Mouse (Mus musculus): ENCODE measurements around the gene Cfap44.
"Not testable (repeated sequence)": the region's sequence is repeated elsewhere in the genome, so short reads cannot be mapped to it uniquely, and the experiment has no call there.

Cfap44 gene

DNA sequence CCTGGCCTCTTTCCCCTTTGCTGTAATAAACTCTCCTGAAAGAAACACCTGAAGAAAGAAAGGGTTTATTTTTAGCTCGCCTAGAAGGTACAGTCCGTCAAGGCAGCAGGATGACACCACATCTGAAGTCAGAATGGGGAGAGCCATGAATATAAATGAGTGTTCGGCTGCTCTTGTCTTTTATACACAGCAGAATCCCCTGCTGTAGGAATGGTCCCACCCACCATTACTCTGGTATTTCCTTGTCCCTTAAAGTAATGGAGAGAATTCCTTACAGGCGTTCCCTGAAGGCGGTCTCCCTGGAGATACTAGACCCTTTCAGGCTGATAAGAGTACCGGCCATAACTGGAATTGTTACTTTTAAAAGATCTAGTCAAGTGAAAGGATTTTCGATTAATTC is 35.4 kb downstream of the Cfap44 start:
- no peak for DNase-seq (ENCODE audit: low spot score)

DNA sequence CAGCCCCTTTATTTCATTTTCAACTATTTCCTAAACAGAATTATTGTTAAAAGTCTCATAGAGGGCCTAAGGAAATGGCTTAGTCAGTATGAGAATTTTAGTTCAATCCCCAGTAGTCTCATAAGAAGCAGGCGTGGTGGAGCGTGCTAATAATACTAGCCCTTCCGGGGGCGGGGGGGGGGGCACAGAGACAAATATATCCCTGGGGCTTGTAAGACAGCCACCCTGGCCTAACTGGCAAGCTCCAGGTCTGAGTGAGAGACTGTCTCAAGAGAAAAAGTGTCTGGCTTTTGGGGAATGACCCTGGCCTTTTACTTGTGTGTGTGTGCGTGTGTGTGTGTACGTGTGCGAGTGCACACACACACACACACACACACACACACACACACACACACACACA is 40.3 kb downstream of the Cfap44 start:
- no peak for DNase-seq (ENCODE audit: low spot score)

DNA sequence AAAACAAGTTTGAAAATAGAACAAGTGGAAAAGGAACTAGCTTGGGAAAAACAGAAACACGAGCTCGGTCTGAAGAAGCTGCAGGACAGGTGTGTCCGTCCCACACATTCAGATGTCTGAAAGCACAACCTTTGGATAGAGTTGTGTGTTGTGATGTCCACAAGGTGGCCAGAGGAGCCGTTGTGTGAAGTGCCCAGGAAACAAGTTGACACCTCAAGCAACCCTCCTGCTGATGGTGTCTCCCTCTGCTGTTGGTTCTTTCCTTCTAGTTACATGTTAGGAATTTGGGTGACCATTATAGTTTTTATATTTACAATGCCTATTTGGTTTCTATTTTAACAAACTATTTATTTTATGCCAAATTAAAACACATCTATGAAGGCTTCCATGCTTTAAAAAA is 40.9 kb downstream of the Cfap44 start:
- DNase-seq (ENCODE audit: low spot score) = no peak

DNA sequence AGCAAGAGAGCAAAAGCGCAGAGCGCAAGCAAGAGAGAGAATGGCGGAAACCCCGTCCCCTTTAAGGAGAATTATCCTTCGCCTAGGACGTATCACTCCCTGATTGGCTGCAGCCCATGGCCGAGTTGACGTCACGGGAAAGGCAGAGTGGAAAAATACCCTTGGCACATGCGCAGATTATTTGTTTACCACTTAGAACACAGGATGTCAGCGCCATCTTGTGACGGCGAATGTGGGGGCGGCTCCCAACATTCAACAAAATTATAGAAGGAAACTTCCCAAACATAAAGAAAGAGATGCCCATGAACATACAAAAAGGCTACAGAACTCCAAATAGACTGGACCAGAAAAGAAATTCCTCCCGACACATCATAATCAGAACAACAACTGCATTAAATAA is 47.3 kb downstream of the Cfap44 start:
- DNase-seq (ENCODE audit: low spot score) = not testable (repeated sequence)

DNA sequence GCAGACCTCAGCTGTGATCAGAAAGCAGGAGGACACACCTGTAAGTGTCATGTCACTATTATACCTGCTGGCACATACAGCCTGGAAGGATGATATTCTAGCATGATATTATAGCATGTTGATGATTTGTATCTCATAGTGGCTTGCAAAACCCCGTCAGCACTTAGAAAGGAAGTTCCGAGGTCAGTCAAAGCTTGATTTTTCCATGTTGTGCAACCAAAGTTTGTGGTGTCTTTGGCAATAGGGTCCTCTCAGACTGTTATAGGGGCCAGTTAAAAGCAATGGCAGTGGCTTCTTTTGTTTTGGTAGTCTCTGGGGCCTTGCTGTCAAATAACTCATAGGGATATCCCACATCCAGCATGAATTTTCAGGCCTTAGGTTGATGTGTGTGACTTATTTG is 63.3 kb downstream of the Cfap44 start:
- no peak for DNase-seq (ENCODE audit: low spot score)

DNA sequence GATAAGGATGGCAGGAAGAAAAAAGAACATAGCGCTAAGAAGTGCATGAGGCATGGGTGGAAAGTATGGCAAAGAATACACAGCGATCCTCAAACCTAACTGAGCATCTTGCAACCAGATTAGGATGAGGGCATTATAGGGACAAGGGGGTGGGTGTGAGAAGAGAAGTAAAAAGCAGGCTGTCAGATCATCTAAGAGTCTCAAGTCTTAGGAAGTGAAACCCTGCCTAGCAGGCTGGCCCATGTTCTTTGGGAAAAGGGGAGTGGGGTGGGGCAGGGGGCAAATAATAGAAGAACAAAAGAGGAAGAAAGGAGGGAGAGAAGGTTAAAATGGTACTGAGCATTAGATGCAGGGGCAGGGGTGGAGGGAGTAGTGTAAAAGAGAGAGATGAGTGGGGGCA is 64.2 kb downstream of the Cfap44 start:
- DNase-seq (ENCODE audit: low spot score) = no peak

DNA sequence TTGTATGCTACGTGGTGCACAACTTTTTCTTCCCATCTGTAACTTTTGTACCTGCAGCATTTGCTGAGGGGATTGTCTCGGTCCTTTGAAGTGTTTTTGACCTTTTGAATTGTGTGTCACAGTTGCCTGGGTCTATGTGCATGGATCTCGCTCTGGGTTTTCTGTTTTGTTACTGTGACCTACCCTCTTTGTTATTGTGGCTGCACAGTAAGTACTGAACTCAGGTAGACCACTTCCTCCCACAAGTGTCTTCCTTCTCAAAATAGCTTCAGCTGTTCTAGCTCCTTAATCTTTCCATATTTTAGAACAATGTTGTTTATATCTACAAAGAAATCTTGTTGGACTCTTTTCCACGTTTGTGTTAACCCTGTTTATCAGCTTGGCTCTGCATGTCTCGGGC is 66.3 kb downstream of the Cfap44 start:
- DNase-seq (ENCODE audit: low spot score) = no peak

DNA sequence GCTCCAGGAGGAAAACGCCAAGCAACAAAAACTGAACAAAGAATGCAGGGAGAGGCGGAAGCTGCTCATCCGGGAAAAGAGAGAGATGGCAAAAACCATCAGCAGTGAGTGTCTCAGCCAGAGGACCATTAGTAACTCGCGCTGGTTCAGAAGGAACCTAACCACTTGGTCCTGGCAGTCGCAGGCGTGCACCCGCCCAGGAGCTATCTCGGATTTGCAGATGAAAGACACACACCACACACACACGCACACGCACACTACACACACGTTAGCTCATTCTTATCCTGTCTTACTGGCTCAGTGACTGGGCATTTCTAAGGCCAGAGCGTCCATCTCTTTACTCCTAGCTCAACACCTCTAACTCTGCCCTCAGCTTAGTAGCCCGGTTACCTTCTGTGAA is 80.7 kb downstream of the Cfap44 start:
- no peak for DNase-seq (ENCODE audit: low spot score)

DNA sequence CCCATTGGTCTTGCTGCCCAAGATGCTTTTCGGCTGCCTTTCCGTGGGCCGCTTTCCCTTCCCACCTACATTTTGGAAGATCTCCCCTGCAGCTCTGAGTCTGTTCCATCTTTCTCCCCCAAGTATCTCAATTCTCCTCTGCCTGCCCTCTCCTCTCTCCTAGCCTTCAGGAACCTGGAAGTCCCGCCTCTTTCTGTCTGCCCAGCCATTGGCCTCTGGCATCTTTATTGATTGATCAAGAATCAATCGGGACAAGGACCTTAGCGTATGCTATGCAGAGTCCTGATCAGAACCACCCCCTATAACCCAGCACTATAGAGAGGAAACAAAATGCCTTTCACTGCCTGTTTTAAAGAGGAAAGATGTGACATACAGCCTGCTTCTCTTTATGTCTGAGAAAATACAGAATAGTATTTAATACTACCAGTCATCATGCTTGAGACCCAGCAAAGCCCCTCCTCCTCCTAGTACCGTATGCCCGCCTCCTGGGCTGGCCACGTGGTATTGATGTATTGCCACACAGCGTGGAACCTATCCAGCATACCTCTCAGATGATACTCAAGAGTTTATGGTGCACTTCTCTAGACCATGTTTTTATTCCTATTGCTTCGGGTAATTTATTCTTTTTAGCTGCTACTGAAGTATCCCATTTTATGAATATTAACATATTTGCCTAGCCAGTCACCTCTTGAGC is 81.2 kb downstream of the Cfap44 start:
- DNase-seq (ENCODE audit: low spot score) = no peak

DNA sequence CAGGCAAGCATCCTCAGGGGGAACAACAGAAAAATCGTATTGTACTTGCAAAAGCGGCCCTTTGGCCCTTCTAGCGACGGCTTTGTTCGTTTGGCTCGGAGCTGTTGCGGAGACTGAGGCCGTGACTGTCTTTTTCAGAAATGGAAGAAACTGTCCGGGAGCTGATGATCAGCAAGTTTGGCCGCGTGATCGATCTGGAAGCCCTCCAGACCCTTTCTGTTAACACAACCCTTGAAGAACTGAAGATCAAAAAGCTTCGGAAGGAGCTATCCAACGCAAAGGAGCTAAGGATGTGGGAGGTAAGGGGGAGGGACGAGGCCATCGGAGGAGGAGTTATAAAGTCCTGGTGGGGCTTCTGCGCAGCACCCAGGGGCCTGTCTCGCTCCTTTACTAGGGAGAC is 84.2 kb downstream of the Cfap44 start:
- no peak for DNase-seq (ENCODE audit: low spot score)

DNA sequence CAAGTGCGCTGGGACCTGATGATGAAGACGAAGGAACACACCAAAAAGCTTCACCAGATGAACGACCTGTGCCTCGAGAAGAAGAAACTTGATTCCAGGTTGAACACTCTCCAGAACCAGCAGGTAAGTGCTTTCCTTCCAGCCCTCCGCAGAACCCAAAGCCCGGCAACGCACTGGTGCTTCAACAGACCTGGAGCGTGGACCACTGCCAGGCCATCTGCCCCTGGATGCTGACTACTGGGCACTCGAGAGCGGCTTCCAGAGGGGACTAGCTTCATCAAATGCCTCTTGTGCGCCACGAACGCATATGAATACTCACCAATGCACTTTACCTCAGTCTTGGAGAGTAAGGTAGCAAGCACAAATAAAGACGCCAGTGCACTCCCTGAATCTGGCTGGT is 85.3 kb downstream of the Cfap44 start:
- DNase-seq (ENCODE audit: low spot score) = no peak

DNA sequence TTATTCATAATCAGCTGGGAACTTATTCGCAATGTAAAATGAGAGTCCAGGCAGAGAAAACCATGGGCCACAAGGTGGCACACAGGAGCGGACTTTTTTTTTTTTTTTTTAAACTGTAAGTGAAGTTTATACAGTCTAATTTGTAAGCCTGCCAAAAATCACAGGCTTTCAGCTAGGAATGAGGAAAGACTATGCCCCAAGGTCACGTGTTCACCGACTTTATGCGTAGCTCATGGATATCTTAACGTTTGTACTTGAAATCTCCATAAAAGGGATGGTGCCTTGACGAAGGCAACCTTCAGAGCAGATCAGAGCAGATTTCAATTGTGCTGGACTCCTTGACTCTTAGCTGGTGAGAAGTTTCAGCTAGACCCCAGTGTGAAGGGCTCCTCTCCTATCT is 86.0 kb downstream of the Cfap44 start:
- DNase-seq (ENCODE audit: low spot score) = no peak

DNA sequence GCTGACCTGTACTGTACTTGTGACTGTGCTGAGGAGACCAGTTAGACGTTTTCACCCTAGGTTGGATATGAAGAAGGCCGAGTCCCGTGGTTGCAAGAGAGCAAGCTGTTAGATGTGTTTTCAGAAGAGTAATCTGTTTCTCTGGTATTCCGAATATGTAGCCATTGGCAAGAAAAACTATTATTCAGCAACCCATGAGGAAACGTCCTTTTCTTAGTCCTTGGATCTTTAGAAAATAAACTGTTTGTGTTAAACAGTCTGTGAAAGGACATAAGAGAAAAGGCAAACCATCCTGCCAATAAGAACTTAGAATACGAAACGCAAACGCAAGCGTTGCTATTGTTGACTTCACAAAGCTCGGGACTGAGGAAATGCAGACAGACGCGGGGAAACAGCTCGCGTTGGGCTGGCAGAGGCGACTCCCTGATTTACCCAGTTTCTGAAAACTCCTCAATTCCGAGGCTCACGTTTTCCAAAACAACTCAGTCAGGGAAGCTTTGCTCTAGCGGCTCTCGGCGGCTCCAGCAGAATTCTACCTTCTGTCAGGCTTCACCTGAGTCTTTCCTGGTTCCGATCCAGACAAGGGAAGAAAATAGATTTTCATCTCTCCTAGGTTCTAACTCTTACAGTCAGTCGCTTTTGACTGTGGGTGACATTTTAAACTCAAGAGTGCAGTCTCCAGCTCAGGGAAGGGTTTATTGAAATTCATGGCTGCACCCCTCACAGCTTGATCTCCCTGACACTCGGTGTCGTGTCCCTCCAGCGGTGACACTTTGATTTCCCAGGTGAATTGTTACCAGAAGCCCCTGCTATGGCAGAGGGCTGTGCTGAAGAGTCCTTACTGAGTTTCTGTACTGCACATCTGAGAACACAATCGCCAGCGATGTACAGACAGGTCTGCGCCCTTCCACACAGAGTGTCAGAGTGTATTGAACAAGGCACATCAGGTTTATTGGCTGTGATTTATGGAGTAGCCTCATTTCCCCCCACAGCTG is 87.3 kb downstream of the Cfap44 start:
- DNase-seq (ENCODE audit: low spot score) = no peak

DNA sequence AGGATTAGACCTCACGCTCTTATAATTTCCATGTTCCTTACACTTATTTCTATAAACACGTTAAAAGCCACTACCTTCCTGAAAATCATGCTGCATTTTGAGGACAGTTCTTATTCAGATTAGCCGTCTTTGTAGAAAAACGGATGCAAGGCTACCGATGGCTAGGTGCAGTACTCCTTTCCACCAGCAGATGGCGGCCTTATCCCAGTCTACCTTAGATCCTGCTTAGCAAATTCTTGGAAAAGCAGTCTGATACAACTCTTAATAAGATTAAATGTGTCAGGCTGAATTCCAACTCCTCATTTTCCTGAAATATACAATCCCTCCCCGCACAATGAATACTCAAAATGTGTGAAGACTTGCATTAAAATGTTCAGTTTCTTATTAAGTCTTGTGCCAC is 89.5 kb downstream of the Cfap44 start:
- DNase-seq (ENCODE audit: low spot score) = peak; percentile 69

DNA sequence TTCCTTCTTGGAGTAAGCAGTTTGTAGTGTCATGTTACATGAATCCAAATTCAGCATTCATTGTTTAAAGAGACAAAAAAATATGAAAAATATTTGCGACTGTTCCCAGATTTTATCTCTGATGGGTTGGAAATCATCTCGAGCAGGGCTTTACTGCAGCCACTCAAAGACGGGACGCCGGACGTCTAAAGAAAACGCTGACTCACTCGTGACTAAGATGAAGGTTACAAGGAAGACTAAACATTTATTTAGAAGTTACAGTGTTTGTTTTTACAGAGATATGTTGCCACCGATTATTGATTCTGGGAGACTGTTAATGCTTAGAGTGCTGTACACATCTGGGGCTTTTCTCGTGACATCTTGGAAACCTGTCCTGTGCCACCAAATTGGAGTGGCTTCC is 90.2 kb downstream of the Cfap44 start:
- no peak for DNase-seq (ENCODE audit: low spot score)

DNA sequence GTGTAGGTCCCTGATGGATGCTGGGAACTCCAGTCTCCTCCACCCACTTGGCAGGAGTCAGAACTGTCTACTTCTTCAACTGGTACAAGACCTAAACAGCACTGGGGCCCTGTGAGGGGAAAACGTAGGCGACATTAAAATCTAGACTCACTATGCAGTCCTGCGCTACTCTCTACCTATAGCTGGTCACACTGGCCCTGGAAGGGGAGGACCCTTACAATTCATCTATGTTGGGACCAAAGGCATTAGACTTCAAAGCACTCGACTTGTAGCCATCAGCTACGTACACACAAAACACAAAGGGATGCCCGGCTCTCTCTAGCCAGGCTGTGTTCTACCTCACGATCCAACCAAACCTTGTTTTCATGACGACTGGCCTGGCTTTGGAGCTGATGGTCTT is 91.1 kb downstream of the Cfap44 start:
- no peak for DNase-seq (ENCODE audit: low spot score)

DNA sequence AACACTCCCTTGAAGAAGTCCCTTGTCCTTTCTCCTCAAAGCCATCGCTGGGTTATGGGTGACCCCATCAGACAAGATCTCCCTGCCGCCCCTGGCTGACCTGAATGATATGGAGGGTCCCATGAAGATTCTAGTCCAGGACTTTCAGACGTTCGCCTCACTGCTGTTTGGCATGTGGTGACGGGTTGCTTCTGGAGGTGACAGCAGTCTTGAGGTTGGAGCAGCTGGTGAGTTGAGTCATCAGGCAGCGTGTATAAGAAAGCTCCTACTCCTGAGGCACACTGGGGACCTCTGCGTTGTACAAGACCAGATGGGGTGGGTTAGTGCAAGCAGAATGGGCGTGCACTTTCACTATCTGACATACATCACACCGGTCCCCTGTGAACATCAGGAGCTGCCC is 92.0 kb downstream of the Cfap44 start:
- DNase-seq (ENCODE audit: low spot score) = no peak

DNA sequence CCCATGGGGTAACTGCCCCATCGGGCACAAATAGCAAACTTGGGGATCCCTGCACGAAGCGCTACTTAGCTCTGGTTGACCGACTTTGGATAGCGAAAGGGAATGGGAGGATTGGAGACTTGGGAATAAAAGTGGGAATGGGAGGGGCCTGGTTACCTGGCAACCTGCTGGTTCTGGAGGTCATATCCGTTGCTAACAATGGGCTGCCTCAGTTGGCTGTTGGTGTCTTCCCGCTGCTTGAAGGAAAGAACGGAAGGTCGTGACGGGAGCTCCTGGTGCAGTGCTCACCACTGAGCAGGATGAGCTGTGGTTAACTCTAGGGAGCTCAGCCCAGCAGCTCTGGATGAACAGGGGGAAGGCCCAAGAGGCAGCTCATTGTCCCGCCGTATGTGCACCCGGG is 92.6 kb downstream of the Cfap44 start:
- no peak for DNase-seq (ENCODE audit: low spot score)

DNA sequence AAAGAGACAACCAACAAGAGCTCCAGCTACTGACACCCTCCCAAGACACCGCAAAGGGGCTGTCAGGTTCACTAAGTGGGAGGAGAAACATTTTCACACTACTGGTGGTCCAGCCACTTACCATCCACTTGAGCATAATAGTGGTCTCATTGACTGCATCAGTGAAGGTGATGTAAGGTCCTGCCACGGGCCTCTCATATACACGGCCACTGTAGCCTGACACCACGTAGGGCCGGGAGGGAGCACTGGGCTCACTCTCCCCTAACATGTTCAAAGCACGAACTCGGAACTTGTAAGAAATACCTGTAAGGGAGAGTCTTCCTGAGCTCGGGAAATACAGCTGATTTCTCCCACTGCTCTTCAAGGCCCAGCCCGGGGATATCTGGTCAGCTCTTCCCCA is 96.5 kb downstream of the Cfap44 start:
- DNase-seq (ENCODE audit: low spot score) = no peak

DNA sequence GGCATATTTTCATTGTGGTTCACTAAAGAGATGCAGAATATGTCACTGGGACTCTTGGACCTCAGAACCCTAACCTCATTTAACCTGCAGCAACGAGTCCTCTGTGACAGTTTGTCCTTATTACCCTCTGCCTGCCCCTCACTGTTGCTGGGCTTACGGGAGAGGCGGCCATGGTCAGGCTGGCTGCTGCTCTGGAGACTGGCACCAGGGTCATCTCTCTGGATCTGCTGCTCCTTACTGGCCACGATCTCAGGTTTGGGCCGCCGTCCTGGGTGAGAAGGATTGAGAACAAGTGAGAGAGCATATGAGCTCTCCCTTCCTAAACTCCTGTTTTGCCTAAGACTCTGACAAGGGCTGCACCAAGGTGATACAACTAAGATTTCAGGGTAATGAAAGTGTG is 97.6 kb downstream of the Cfap44 start:
- DNase-seq (ENCODE audit: low spot score) = no peak

DNA sequence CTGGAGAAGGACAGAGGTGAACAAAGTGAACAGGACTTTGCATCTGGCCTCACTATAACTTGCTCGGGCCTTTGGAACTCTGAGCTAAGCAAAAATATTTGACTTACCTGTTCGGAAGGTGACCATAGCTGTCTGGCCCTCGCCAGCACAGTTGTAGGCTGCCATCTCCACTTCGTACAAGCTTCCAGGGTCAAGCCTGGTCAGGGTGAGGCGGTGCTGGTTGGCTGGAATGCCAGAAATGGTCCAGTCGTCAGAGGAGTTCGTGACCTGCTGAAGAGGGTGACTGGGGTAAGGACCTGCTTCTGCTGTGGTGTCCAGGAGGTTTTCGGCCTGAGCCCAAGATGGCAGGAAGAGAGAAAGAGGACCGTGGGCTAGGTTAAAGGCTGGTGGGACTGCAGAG is 98.1 kb downstream of the Cfap44 start:
- no peak for DNase-seq (ENCODE audit: low spot score)

DNA sequence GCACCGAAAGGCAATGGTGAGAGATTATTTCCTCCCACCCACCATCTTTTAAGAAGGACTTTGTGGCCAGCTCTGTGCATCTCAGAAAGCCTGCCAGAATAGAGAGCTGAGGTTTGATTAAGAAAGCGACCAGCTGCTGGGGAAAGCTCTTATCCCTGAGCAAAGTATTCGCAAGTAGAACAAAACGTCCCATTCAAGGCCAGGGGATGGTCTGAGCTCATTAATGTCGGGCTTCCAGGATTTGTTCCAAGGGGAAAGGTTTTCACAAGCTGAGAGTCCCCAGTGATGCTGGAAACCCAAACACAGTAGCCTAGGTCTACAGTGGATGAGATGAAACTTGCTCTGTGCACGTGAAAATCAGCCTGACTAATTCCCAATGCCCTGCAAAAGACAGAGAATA is 99.3 kb downstream of the Cfap44 start:
- DNase-seq (ENCODE audit: low spot score) = no peak

DNA sequence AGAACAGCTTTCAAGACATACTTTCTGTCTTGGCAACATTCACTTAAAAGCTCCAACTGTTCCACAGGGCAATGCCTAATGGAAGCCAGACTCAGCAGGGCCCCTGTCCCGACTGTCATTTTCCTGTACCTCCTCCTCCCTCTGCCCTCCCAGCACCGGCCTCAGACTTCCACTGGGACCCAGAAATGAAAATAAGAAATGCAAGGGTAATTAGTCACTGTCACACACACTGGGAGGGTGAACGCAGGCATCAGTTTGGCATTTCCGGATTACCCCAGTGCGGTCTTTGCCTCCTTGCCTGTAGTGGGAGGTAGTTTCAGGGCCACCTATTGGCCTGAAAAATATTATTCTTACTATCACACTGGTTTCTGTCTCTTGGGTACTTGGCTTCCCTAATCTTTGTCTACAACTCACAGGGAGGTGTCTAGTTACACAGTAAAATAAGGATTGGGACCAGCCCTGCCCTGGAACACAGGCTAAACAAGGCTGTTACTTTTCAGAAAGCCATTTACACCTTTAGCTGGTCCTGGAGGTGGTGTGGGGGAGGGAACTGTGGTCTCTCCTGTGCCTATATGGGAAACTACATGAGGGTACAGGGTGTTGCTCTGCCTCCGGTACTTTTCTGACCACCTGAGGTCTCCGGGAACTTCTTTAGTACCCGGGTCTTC is 100.0 kb downstream of the Cfap44 start:
- DNase-seq (ENCODE audit: low spot score) = no peak
